Mouse (Mus musculus): ENCODE measurements at regions not wholly inside any gene's neighbourhood (a gene's known extent, or its start where the extent isn't known, plus 50 kb on each side); places are given as distances from the start of the nearest gene placed in this dataset.
"Not testable (repeated sequence)": the region's sequence is repeated elsewhere in the genome, so short reads cannot be mapped to it uniquely, and the experiment has no call there.

DNA sequence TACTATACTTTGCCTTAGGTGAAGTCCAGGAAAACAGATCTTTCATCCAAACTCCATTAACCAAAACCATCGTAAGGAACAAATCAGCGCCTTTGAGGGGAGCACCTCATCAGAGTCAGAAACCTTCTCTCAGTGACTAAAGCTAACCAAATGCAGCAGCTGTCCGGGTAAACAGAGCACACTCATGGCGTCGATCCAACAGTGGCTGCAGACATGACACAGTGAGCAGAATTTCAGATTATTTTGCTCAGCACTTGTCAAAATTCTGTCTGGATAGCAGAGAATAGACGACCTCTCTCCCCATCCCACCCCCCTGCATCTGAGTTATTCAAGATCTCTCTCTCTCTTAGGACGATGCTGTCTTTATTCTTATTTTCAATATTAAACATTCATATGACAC, 183.4 kb downstream of the Snx19 start:
- Histone ChIP-seq H3K4me2 (replicated peaks; ENCODE audit: low read depth, low read length) (no peak overlapping the region), H3K36me3 (ENCODE audit: insufficient read depth, low read length) (no peaks in the 10 kb centered on the region), H3K27ac (ENCODE audit: low read length) (no peak overlapping the region), H3K27me3 (replicated peaks; ENCODE audit: insufficient read depth, low read length) (no peaks in the 10 kb centered on the region), H3K9ac (replicated peaks; ENCODE audit: low read depth) (no peak overlapping the region), H3K4me1 (ENCODE audit: insufficient read depth, low read depth, low read length) (no peaks in the 10 kb centered on the region), H3K9me3 (ENCODE audit: low read length) (no peaks in the 10 kb centered on the region), H3K4me3 (ENCODE audit: low read depth, low read length) (no peak overlapping the region)
- WGBS = 56% methylated on average over 7 of the region's 7 CpGs
- peak; percentile 82 for DNase-seq (ENCODE audit: low spot score)
- peak; percentile 75 for ATAC-seq
- TF ChIP-seq CTCF (IDR thresholded peaks at IDR 0.05) (no peak), EP300 (IDR thresholded peaks at IDR 0.05) (peak; percentile 33; the same call in 1 of the 2 replicates)

DNA sequence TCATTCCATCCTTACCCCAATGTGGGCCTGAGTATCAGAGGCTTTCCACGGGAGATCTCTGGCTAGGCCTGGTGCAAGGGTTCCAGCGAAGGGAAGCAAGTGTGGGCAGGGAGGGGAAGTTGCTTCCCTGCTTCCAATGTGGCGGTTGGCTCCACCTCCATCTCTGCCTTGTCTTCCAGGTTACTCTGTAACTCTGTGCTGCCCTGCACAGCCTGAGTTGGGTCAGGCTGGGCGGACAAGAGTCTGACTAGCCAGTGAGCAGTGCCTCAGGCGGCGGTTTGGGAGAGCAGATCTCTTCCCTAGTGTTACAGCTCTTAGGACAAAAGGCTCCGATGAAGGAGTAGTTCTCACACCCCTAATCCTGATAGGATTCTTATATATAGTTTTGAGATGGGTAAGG, 172.8 kb downstream of the Snx19 start:
- H3K4me3 ChIP-seq (ENCODE audit: low read depth, low read length) = no peak overlapping the region
- no peak overlapping the region for H3K4me2 ChIP-seq (replicated peaks; ENCODE audit: low read depth, low read length)
- no peaks in the 10 kb centered on the region for H3K9me3 ChIP-seq (ENCODE audit: low read length)
- ATAC-seq (no peak), DNase-seq (ENCODE audit: low spot score) (no peak)
- WGBS = 59% methylated on average over 7 of the region's 7 CpGs
- H3K9ac ChIP-seq (replicated peaks; ENCODE audit: low read depth) = no peak overlapping the region
- no peak overlapping the region for H3K27ac ChIP-seq (ENCODE audit: low read length)
- H3K36me3 ChIP-seq (ENCODE audit: insufficient read depth, low read length) = no peaks in the 10 kb centered on the region
- TF ChIP-seq EP300 (IDR thresholded peaks at IDR 0.05) (no peak), CTCF (IDR thresholded peaks at IDR 0.05) (no peak)
- H3K4me1 ChIP-seq (ENCODE audit: insufficient read depth, low read depth, low read length) = no peaks in the 10 kb centered on the region
- no peaks in the 10 kb centered on the region for H3K27me3 ChIP-seq (replicated peaks; ENCODE audit: insufficient read depth, low read length)

DNA sequence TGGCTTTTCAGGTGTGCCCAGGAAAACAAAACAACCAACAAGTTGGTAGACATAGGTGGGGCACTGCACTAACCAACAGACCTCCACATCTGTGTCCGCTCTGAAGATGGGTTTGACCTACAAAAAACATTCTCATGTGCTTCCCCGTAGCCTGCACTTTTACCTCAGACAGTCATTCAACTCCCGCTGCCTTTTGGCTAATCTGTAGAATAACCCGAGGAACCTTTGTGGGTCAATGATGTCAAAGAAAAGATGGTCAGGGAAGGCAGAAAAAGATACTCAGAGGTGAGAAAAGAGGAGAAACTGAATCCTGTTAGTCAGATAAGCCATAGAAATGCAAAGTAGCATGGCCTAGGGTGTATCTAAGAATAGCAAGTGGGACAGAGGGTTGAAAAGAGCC, 170.8 kb downstream of the Snx19 start:
- Histone ChIP-seq H3K27me3 (replicated peaks; ENCODE audit: insufficient read depth, low read length) (no peaks in the 10 kb centered on the region), H3K9ac (replicated peaks; ENCODE audit: low read depth) (no peak overlapping the region), H3K9me3 (ENCODE audit: low read length) (no peaks in the 10 kb centered on the region), H3K36me3 (ENCODE audit: insufficient read depth, low read length) (no peaks in the 10 kb centered on the region), H3K27ac (ENCODE audit: low read length) (no peak overlapping the region), H3K4me2 (replicated peaks; ENCODE audit: low read depth, low read length) (no peak overlapping the region), H3K4me1 (ENCODE audit: insufficient read depth, low read depth, low read length) (no peaks in the 10 kb centered on the region), H3K4me3 (ENCODE audit: low read depth, low read length) (no peak overlapping the region)
- 85% methylated on average over 4 of the region's 4 CpGs for WGBS
- DNase-seq (ENCODE audit: low spot score) (no peak), ATAC-seq (no peak)
- no peak for TF ChIP-seq EP300 (IDR thresholded peaks at IDR 0.05)
- TF ChIP-seq CTCF (IDR thresholded peaks at IDR 0.05) = no peak

DNA sequence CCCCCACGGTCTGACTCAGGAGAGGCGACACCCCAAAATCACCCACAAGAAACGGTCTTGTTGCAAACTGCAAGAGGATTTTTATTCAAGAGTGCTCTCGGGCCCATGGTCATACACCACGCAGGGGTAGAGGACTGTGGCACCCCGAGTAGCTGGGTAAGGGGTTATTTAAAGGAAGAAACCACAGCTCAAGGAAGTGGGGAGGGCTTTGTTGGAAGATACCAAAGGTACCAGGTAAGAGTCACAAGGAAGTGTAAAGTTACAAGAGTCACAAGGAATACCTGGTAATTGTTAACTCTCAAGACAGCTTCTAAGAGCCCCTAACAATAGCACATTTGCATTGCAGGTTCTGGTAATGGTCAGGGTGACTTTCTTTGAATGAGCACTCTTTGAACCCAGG, 170.2 kb downstream of the Snx19 start:
- not testable (repeated sequence) for H3K36me3 ChIP-seq (ENCODE audit: insufficient read depth, low read length); H3K4me3 ChIP-seq (ENCODE audit: low read depth, low read length); H3K4me2 ChIP-seq (replicated peaks; ENCODE audit: low read depth, low read length); H3K27me3 ChIP-seq (replicated peaks; ENCODE audit: insufficient read depth, low read length); H3K9me3 ChIP-seq (ENCODE audit: low read length); DNase-seq (ENCODE audit: low spot score); H3K27ac ChIP-seq (ENCODE audit: low read length); H3K4me1 ChIP-seq (ENCODE audit: insufficient read depth, low read depth, low read length); H3K9ac ChIP-seq (replicated peaks; ENCODE audit: low read depth); ATAC-seq
- 80% methylated on average over 6 of the region's 6 CpGs for WGBS

DNA sequence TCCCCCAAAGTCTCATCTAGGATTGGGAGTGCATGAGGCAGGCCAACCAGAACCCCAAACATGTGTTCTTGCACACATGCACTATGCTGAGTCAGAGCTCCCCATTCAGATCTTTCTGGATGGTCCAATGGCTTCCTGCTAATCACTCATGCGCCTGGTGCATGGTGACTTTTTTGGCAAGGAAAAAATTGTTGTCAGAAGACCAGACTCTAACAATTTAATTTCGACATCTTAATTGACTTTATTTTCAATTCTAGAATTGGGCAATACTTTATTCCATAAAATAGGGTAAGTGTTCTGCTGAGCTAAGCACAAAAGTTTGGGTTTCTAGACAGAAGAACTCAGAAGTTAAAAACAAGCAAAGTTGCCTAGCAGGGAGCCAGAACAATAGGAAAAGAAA, 165.7 kb downstream of the Snx19 start:
- no peaks in the 10 kb centered on the region for H3K36me3 ChIP-seq (ENCODE audit: insufficient read depth, low read length)
- H3K4me1 ChIP-seq (ENCODE audit: insufficient read depth, low read depth, low read length) = no peaks in the 10 kb centered on the region
- ATAC-seq (no peak), DNase-seq (ENCODE audit: low spot score) (peak; percentile 53)
- 69% methylated on average over 2 of the region's 2 CpGs for WGBS
- no peak overlapping the region for H3K27ac ChIP-seq (ENCODE audit: low read length)
- no peak overlapping the region for H3K4me2 ChIP-seq (replicated peaks; ENCODE audit: low read depth, low read length)
- H3K4me3 ChIP-seq (ENCODE audit: low read depth, low read length) = no peak overlapping the region
- TF ChIP-seq EP300 (IDR thresholded peaks at IDR 0.05) (no peak), CTCF (IDR thresholded peaks at IDR 0.05) (no peak)
- no peak overlapping the region for H3K9ac ChIP-seq (replicated peaks; ENCODE audit: low read depth)
- no peaks in the 10 kb centered on the region for H3K27me3 ChIP-seq (replicated peaks; ENCODE audit: insufficient read depth, low read length)
- no peaks in the 10 kb centered on the region for H3K9me3 ChIP-seq (ENCODE audit: low read length)

DNA sequence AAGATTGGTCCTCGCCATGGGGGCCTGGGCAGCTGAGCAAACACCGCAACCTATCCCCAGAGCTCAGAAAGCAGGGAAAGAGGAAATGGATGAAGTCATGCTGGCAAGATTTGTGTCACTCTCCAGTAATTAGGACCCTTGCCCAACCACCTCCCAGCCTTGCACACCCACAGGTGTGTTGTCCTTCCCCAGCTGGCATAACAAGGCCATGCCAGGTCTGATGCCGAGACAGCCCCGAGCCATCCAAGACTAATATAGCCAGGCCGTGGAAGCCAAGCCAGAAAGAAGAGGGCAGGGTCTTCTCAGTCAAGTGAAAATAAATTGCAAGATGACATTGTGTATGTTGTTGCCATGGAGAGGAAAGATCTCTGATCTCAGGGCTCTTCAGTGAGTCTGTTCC, 164.3 kb downstream of the Snx19 start:
- 64% methylated on average over 5 of the region's 5 CpGs for WGBS
- no peaks in the 10 kb centered on the region for H3K36me3 ChIP-seq (ENCODE audit: insufficient read depth, low read length)

DNA sequence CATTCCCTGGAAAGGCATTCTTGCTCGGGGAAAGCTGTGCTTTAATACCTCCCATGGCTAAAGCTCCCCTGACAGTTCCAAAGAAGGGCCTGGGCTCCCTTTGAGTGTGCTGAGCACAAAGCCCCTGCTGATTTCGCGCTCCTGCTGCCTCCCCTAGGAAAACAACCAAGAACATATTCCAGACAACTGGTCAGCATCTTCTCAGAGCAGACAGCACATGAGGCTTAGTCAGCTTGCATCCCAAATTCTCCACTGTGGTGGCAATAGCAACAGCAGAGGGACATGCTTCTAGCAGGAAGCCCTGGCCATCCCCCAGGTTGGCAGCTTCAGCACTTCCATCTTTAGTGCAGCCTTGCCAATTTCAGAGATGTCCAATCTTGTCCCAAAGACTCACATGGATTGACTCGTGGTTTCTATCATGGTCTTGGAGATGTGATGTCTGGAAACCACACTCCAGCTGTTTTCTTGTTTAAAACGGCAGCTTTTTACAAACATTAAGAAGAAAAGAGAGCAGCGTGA, 163.8 kb downstream of the Snx19 start:
- no peaks in the 10 kb centered on the region for H3K9me3 ChIP-seq (ENCODE audit: low read length)
- H3K36me3 ChIP-seq (ENCODE audit: insufficient read depth, low read length) = no peaks in the 10 kb centered on the region
- no peaks in the 10 kb centered on the region for H3K4me1 ChIP-seq (ENCODE audit: insufficient read depth, low read depth, low read length)
- 53% methylated on average over 6 of the region's 6 CpGs for WGBS
- no peak overlapping the region for H3K9ac ChIP-seq (replicated peaks; ENCODE audit: low read depth)
- ATAC-seq (no peak), DNase-seq (ENCODE audit: low spot score) (no peak)
- TF ChIP-seq EP300 (IDR thresholded peaks at IDR 0.05) (no peak), CTCF (IDR thresholded peaks at IDR 0.05) (no peak)
- H3K27ac ChIP-seq (ENCODE audit: low read length) = no peak overlapping the region
- no peaks in the 10 kb centered on the region for H3K27me3 ChIP-seq (replicated peaks; ENCODE audit: insufficient read depth, low read length)
- no peak overlapping the region for H3K4me2 ChIP-seq (replicated peaks; ENCODE audit: low read depth, low read length)
- no peak overlapping the region for H3K4me3 ChIP-seq (ENCODE audit: low read depth, low read length)

More for the DNA sequence above, 164.3 kb downstream of the Snx19 start:
- H3K4me1 ChIP-seq (ENCODE audit: insufficient read depth, low read depth, low read length) = no peaks in the 10 kb centered on the region
- no peak for ATAC-seq
- H3K27ac ChIP-seq (ENCODE audit: low read length) = no peak overlapping the region
- H3K9me3 ChIP-seq (ENCODE audit: low read length) = no peaks in the 10 kb centered on the region
- no peak overlapping the region for H3K9ac ChIP-seq (replicated peaks; ENCODE audit: low read depth)
- H3K27me3 ChIP-seq (replicated peaks; ENCODE audit: insufficient read depth, low read length) = no peaks in the 10 kb centered on the region
- TF ChIP-seq CTCF (IDR thresholded peaks at IDR 0.05) (no peak), EP300 (IDR thresholded peaks at IDR 0.05) (no peak)
- H3K4me3 ChIP-seq (ENCODE audit: low read depth, low read length) = no peak overlapping the region
- H3K4me2 ChIP-seq (replicated peaks; ENCODE audit: low read depth, low read length) = no peak overlapping the region
- no peak for DNase-seq (ENCODE audit: low spot score)
